ENCODE assay signal across 13 mouse cellular contexts in genomic region chr16:34960243-34960642, GRCm38 (mm10).
DNase-seq lines count a peak whose midpoint lies in the region; ATAC-seq and TF ChIP-seq lines count a peak whose summit lies in the region.
"Had no signal": no experiment of that assay in that cellular context is flagged by ENCODE, and none has a peak within 500 bp of the region (broad histone marks: within the 10 kb centered on the region; RNA-seq: fewer than 3 reads in every experiment).

No protein-coding gene starts in this region.

- 64% methylated on average over 5 of the region's 5 CpGs for WGBS in kidney, postnatal 0 days
- 77% methylated on average over 5 of the region's 5 CpGs for WGBS in heart, embryonic 16.5 days

- no peak for TF ChIP-seq POLR2A in embryonic fibroblast, embryonic 13.5 days (IDR thresholded peaks at IDR 0.05; ENCODE audit: low read depth, low read length)

- H3K9me3 ChIP-seq in kidney, postnatal 0 days (replicated peaks; ENCODE audit: low read length), result no peaks in the 10 kb centered on the region
- no peaks in the 10 kb centered on the region for H3K9me3 ChIP-seq in heart, embryonic 16.5 days (replicated peaks; ENCODE audit: control insufficient read depth, low read length)
- H3K9me3 ChIP-seq: liver, embryonic 15.5 days had no signal

- 0 out of 2 replicates have a peak, but pooled peaks cover 11% of the 10 kb centered on the region for H3K36me3 ChIP-seq in kidney, postnatal 0 days (ENCODE audit: insufficient read depth, low read length)
- H3K36me3 ChIP-seq in heart, embryonic 16.5 days (ENCODE audit: control insufficient read depth, insufficient read depth), result no peaks in the 10 kb centered on the region; the same call in 1 of the 2 replicates

- TF ChIP-seq CTCF in kidney, postnatal 0 days (IDR thresholded peaks at IDR 0.05; ENCODE audit: low read depth), result no peak
- no peak for TF ChIP-seq CTCF in embryonic fibroblast, embryonic 13.5 days (IDR thresholded peaks at IDR 0.05; ENCODE audit: borderline replicate concordance, insufficient read depth, low read length)
- no peak for TF ChIP-seq CTCF in layer of hippocampus, adult 2 months (conservative IDR thresholded peaks at IDR 0.05)

- H3K27me3 ChIP-seq in kidney, postnatal 0 days (ENCODE audit: insufficient read depth, low read length), result no peaks in the 10 kb centered on the region
- no peaks in the 10 kb centered on the region for H3K27me3 ChIP-seq in heart, embryonic 16.5 days (ENCODE audit: control insufficient read depth, insufficient read depth, low read length)
- H3K27me3 ChIP-seq: liver, embryonic 15.5 days had no signal

- ATAC-seq in kidney, postnatal 0 days (replicated peaks; ENCODE audit: low FRiP score, low read depth), result no peak; the same call in 1 of the 2 replicates
- ATAC-seq in heart, embryonic 16.5 days (replicated peaks; ENCODE audit: extremely low read depth, insufficient read depth, low FRiP score), result no peak
- ATAC-seq: forebrain, postnatal 0 days; midbrain, embryonic 16.5 days had no signal

- H3K27ac ChIP-seq in kidney, postnatal 0 days, result peak overlapping the region; percentile 81
- peak overlapping the region; percentile 96 for H3K27ac ChIP-seq in embryonic fibroblast, embryonic 13.5 days (ENCODE audit: insufficient read depth, low read length)
- peak overlapping the region; percentile 93 for H3K27ac ChIP-seq in heart, embryonic 16.5 days (ENCODE audit: low read length)
- H3K27ac ChIP-seq in layer of hippocampus, adult 2 months, result no peak overlapping the region
- H3K27ac ChIP-seq: hindbrain, embryonic 14.5 days; liver, embryonic 15.5 days had no signal

- no peak for DNase-seq in kidney, postnatal 0 days (ENCODE audit: low spot score)
- no peak for DNase-seq in kidney, postnatal 14 days
- DNase-seq in lung, postnatal 36 days, result peak; percentile 35
- no peak for DNase-seq in urinary bladder, postnatal 25 days (ENCODE audit: low spot score)
- DNase-seq in layer of hippocampus, adult 2 months (ENCODE audit: low spot score in 2 of 2), result no peak
- DNase-seq: forebrain, postnatal 0 days; layer of hippocampus, postnatal 36 days; thymus, adult 2 months had no signal

- H3K4me2 ChIP-seq in kidney, postnatal 0 days (ENCODE audit: low read length), result no peak overlapping the region
- no peak overlapping the region for H3K4me2 ChIP-seq in heart, embryonic 16.5 days (ENCODE audit: low read depth, low read length)
- H3K4me2 ChIP-seq: hindbrain, embryonic 14.5 days; liver, embryonic 15.5 days had no signal

- peaks cover 39% of the 10 kb centered on the region for H3K4me1 ChIP-seq in kidney, postnatal 0 days (replicated peaks; ENCODE audit: insufficient read depth, low read length)
- H3K4me1 ChIP-seq in embryonic fibroblast, embryonic 13.5 days (ENCODE audit: control insufficient read depth, insufficient read depth, low read length), result peaks cover 16% of the 10 kb centered on the region
- H3K4me1 ChIP-seq in heart, embryonic 16.5 days (ENCODE audit: control insufficient read depth, insufficient read depth, low read length), result peaks cover 59% of the 10 kb centered on the region

- no peak overlapping the region for H3K4me3 ChIP-seq in kidney, postnatal 0 days (replicated peaks; ENCODE audit: low read depth, low read length)
- H3K4me3 ChIP-seq in embryonic fibroblast, embryonic 13.5 days (ENCODE audit: insufficient read depth, low read length), result no peak overlapping the region
- no peak overlapping the region for H3K4me3 ChIP-seq in heart, embryonic 16.5 days (ENCODE audit: low read length)
- no peak overlapping the region for H3K4me3 ChIP-seq in layer of hippocampus, adult 2 months
- H3K4me3 ChIP-seq: liver, embryonic 15.5 days had no signal

- no peak overlapping the region for H3K9ac ChIP-seq in kidney, postnatal 0 days (ENCODE audit: low read depth, low read length)
- H3K9ac ChIP-seq in heart, embryonic 16.5 days (ENCODE audit: low read length), result peak overlapping the region; percentile 23; the same call in 1 of the 2 replicates
- H3K9ac ChIP-seq: forebrain, postnatal 0 days; hindbrain, embryonic 14.5 days; liver, embryonic 15.5 days had no signal
